Mouse (Mus musculus): ENCODE results near the gene Tmem171. TPM values are rescaled to one million over a fixed set of nuclear protein-coding genes. Genes with fewer than 3 reads are reported as not detected.
A peak's percentile ranks its signal among the peaks of the same experiment; 100 is the strongest.

Tmem171 gene
- total RNA-seq, 4 experiments from 2014 or later: 0.32 to 1.4 TPM; not detected in 2

GRCm38 (mm10) chr13:98693316-98693715 is 1.3 kb downstream of the Tmem171 start:
- no peak for DNase-seq (ENCODE audit: low spot score in 2 of 2)

- no peak for DNase-seq (ENCODE audit: low spot score in 2 of 2)
These were observed 2.6 kb downstream of the Tmem171 start for GRCm38 (mm10) chr13:98691956-98692515.

GRCm38 (mm10) chr13:98690886-98691285 is 3.7 kb downstream of the Tmem171 start:
- no peak for DNase-seq (ENCODE audit: low spot score in 2 of 2)

- no peak for DNase-seq (ENCODE audit: low spot score in 2 of 2)
These were observed 4.9 kb downstream of the Tmem171 start for GRCm38 (mm10) chr13:98689605-98690290.

- no peak for DNase-seq (ENCODE audit: low spot score in 2 of 2)
These were observed 6.7 kb downstream of the Tmem171 start for GRCm38 (mm10) chr13:98687931-98688330.

- DNase-seq (ENCODE audit: low spot score in 2 of 2): no peak
These were observed 10.3 kb downstream of the Tmem171 start for GRCm38 (mm10) chr13:98684144-98684900.

GRCm38 (mm10) chr13:98683412-98683811 is 11.2 kb downstream of the Tmem171 start:
- DNase-seq (ENCODE audit: low spot score in 2 of 2): no peak

GRCm38 (mm10) chr13:98680470-98681060 is 14.1 kb downstream of the Tmem171 start:
- DNase-seq (ENCODE audit: low spot score in 2 of 2): no peak

- no peak for DNase-seq (ENCODE audit: low spot score in 2 of 2)
These were observed 15.0 kb downstream of the Tmem171 start for GRCm38 (mm10) chr13:98679631-98680041.

- DNase-seq (ENCODE audit: low spot score in 2 of 2): no peak
These were observed 15.4 kb downstream of the Tmem171 start for GRCm38 (mm10) chr13:98679230-98679629.

- DNase-seq (ENCODE audit: low spot score in 2 of 2): no peak
These were observed 20.7 kb downstream of the Tmem171 start for GRCm38 (mm10) chr13:98673922-98674321.

- DNase-seq (ENCODE audit: low spot score in 2 of 2): no peak
These were observed 25.3 kb downstream of the Tmem171 start for GRCm38 (mm10) chr13:98669296-98669695.

- DNase-seq (ENCODE audit: low spot score in 2 of 2): no peak
These were observed 27.3 kb downstream of the Tmem171 start for GRCm38 (mm10) chr13:98667316-98667715.

- no peak for DNase-seq (ENCODE audit: low spot score in 2 of 2)
These were observed 29.4 kb downstream of the Tmem171 start for GRCm38 (mm10) chr13:98665240-98665639.

GRCm38 (mm10) chr13:98662173-98662675 is 32.4 kb downstream of the Tmem171 start:
- DNase-seq (ENCODE audit: low spot score in 2 of 2): no peak

GRCm38 (mm10) chr13:98656034-98656471 is 38.6 kb downstream of the Tmem171 start:
- DNase-seq (ENCODE audit: low spot score in 2 of 2): no peak

GRCm38 (mm10) chr13:98655346-98655745 is 39.3 kb downstream of the Tmem171 start:
- DNase-seq (ENCODE audit: low spot score in 2 of 2): no peak

GRCm38 (mm10) chr13:98654129-98654939 is 40.3 kb downstream of the Tmem171 start:
- peak; percentile 25 to 27 for DNase-seq (ENCODE audit: low spot score in 2 of 2)

GRCm38 (mm10) chr13:98652194-98652593 is 42.4 kb downstream of the Tmem171 start:
- DNase-seq (ENCODE audit: low spot score in 2 of 2): no peak

- no peak for DNase-seq (ENCODE audit: low spot score in 2 of 2)
These were observed 43.2 kb downstream of the Tmem171 start for GRCm38 (mm10) chr13:98651228-98651977.

Measured in gastrocnemius, adult 8-10 months (tissue).